Mouse (Mus musculus) bone marrow macrophage, adult 2 months (primary cell): ENCODE data around the gene Spire2.

ENCODE experiments used
- CTCF ChIP-seq: IDR thresholded peaks from 2 replicates; pipeline ENCODE4 v1.5.1; 2012; ENCODE audit warnings: low read depth, mild to moderate bottlenecking, low read length, moderate library complexity
- POLR2A ChIP-seq: IDR thresholded peaks from 2 replicates; pipeline ENCODE4 v1.6.1; 2012; ENCODE audit warnings: mild to moderate bottlenecking, low read depth, low read length, borderline replicate concordance

DNA sequence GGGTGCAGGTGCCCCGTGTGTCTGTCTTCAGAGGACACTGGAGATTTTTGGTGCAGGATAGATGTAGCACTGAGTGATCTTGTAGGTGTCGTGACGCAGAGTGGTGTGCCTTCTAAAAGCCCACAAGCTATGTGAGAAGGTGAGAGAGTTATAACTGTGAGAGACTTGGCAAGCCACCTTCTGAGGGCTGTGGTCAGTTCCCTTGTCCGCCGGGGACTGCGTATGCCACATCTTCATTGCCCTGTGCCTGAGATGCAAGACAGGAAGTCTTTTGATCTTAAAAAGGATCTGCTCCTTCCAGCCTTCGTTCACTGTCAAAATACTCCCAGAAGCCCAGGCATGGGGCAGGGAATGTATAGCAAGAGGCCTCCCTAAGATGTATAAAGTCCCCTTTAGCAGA lies 10.4 kb downstream of the Spire2 start:
- TF ChIP-seq POLR2A (no peak), CTCF (no peak)
